Mouse (Mus musculus) heart, embryonic 11.5 days (tissue): ENCODE data around the gene Grid1. TPM values are rescaled to one million over a fixed set of nuclear protein-coding genes. Genes with fewer than 3 reads are reported as not detected.

Experiments
- ATAC-seq: fragments of 200-750 bp; cut with Nextera tagmentation; replicated peaks from 2 replicates; pipeline ENCODE4 v1.8.0; 2017; ENCODE audit warnings: moderate library complexity; ENCODE audit not compliant: insufficient number of reproducible peaks, low FRiP score, low TSS enrichment
- H3K27ac ChIP-seq: fragments of 300-500 bp; sonication (generic); 2 replicates; pipeline ENCODE4 v1.5.1; 2014; ENCODE audit warnings: mild to moderate bottlenecking, low read depth, low read length
- H3K27me3 ChIP-seq: fragments of 300-500 bp; sonication (generic); 2 replicates; pipeline ENCODE4 v1.6.1; 2014; ENCODE audit warnings: mild to moderate bottlenecking, low read length, mixed read lengths; ENCODE audit not compliant: control insufficient read depth, insufficient read depth
- H3K36me3 ChIP-seq: fragments of 300-500 bp; sonication (generic); 2 replicates; pipeline ENCODE4 v1.6.1; 2014; ENCODE audit warnings: mild to moderate bottlenecking, low read length, moderate library complexity, mixed read lengths; ENCODE audit not compliant: control insufficient read depth, insufficient read depth
- H3K4me1 ChIP-seq: fragments of 300-500 bp; sonication (generic); 2 replicates; pipeline ENCODE4 v1.6.1; 2014; ENCODE audit warnings: low read length; ENCODE audit not compliant: control insufficient read depth, insufficient read depth
- H3K4me2 ChIP-seq: fragments of 300-500 bp; sonication (generic); 2 replicates; pipeline ENCODE4 v1.6.1; 2014; ENCODE audit warnings: mild to moderate bottlenecking, moderate library complexity
- H3K4me3 ChIP-seq: fragments of 300-500 bp; sonication (generic); 2 replicates; pipeline ENCODE4 v1.5.1; 2014; ENCODE audit warnings: low read depth, low read length
- H3K9ac ChIP-seq: fragments of 300-500 bp; sonication (generic); 2 replicates; pipeline ENCODE4 v1.6.1; 2014; ENCODE audit warnings: mild to moderate bottlenecking, low read depth, low read length, moderate library complexity
- H3K9me3 ChIP-seq: fragments of 300-500 bp; sonication (generic); replicated peaks from 2 replicates; pipeline ENCODE4 v1.6.1; 2016; ENCODE audit warnings: low read length; ENCODE audit not compliant: control insufficient read depth
- WGBS: fragments of 180-500 bp; shearing (Covaris S2); extraction: QIAGEN DNeasy Blood & Tissue Kit; methylation state at CpG from one replicate; pipeline ENCODE4 v1.1.7; 2014; ENCODE audit not compliant: insufficient replicate concordance; 5-methylcytosine and 5-hydroxymethylcytosine counted together
- polyA plus RNA-seq: library from polyadenylated mRNA; unstranded; fragments of >200 nt; fragmentation: Nextera tagmentation; extraction: Ambion mirVana; gene quantifications from 2 replicates; pipeline ENCODE4 v1.2.1, GENCODE M21; 2014

The Grid1 gene
- polyA plus RNA-seq, 1 experiment from 2014 or later, result 0.57 TPM

GRCm38 (mm10) chr14:35167451-35167850 lies 347.5 kb downstream of the Grid1 start:
- H3K27ac ChIP-seq, result no peak overlapping the region
- H3K36me3 ChIP-seq, result no peaks in the 10 kb centered on the region
- no peak overlapping the region for H3K9ac ChIP-seq
- H3K4me3 ChIP-seq, result no peak overlapping the region
- no peaks in the 10 kb centered on the region for H3K4me1 ChIP-seq
- 60% methylated on average over 2 of the region's 2 CpGs for WGBS
- no peaks in the 10 kb centered on the region for H3K9me3 ChIP-seq
- ATAC-seq, result no peak
- H3K27me3 ChIP-seq, result no peaks in the 10 kb centered on the region
- no peak overlapping the region for H3K4me2 ChIP-seq

GRCm38 (mm10) chr14:35173861-35174260 lies 354.0 kb downstream of the Grid1 start:
- no peaks in the 10 kb centered on the region for H3K9me3 ChIP-seq
- no peak overlapping the region for H3K4me2 ChIP-seq
- WGBS, result 48% methylated on average over 1 of the region's 1 CpGs
- no peaks in the 10 kb centered on the region for H3K36me3 ChIP-seq
- no peaks in the 10 kb centered on the region for H3K27me3 ChIP-seq
- no peaks in the 10 kb centered on the region for H3K4me1 ChIP-seq
- H3K9ac ChIP-seq, result no peak overlapping the region
- ATAC-seq, result no peak
- H3K4me3 ChIP-seq, result no peak overlapping the region
- H3K27ac ChIP-seq, result no peak overlapping the region

- no peaks in the 10 kb centered on the region for H3K9me3 ChIP-seq
- H3K4me1 ChIP-seq, result no peaks in the 10 kb centered on the region
- no peaks in the 10 kb centered on the region for H3K36me3 ChIP-seq
- H3K9ac ChIP-seq, result no peak overlapping the region
- no peak overlapping the region for H3K27ac ChIP-seq
- H3K27me3 ChIP-seq, result no peaks in the 10 kb centered on the region
- WGBS, result 82% methylated on average over 3 of the region's 3 CpGs
- H3K4me2 ChIP-seq, result no peak overlapping the region
- ATAC-seq, result no peak
- H3K4me3 ChIP-seq, result no peak overlapping the region
Measured at GRCm38 (mm10) chr14:35176021-35176420, 356.1 kb downstream of the Grid1 start.

- ATAC-seq, result no peak
Measured at GRCm38 (mm10) chr14:35179076-35179475, 359.2 kb downstream of the Grid1 start.

GRCm38 (mm10) chr14:35185399-35185798 lies 365.5 kb downstream of the Grid1 start:
- Histone ChIP-seq H3K27ac (no peak overlapping the region), H3K9me3 (no peaks in the 10 kb centered on the region), H3K27me3 (no peaks in the 10 kb centered on the region), H3K4me2 (no peak overlapping the region), H3K9ac (no peak overlapping the region), H3K4me1 (no peaks in the 10 kb centered on the region), H3K36me3 (no peaks in the 10 kb centered on the region), H3K4me3 (no peak overlapping the region)
- WGBS, result 77% methylated on average over 1 of the region's 1 CpGs
- ATAC-seq, result no peak

More at GRCm38 (mm10) chr14:35179076-35179475, 359.2 kb downstream of the Grid1 start:
- Histone ChIP-seq H3K4me3 (no peak overlapping the region), H3K27me3 (no peaks in the 10 kb centered on the region), H3K9me3 (no peaks in the 10 kb centered on the region), H3K4me1 (no peaks in the 10 kb centered on the region), H3K4me2 (no peak overlapping the region), H3K9ac (no peak overlapping the region), H3K27ac (no peak overlapping the region), H3K36me3 (no peaks in the 10 kb centered on the region)

- Histone ChIP-seq H3K36me3 (no peaks in the 10 kb centered on the region), H3K4me2 (no peak overlapping the region), H3K4me1 (no peaks in the 10 kb centered on the region), H3K27ac (no peak overlapping the region), H3K27me3 (no peaks in the 10 kb centered on the region), H3K9ac (no peak overlapping the region), H3K4me3 (no peak overlapping the region), H3K9me3 (no peaks in the 10 kb centered on the region)
- WGBS, result 80% methylated on average over 6 of the region's 6 CpGs
- ATAC-seq, result no peak
Measured at GRCm38 (mm10) chr14:35192256-35192655, 372.3 kb downstream of the Grid1 start.

GRCm38 (mm10) chr14:35197371-35197770 lies 377.5 kb downstream of the Grid1 start:
- H3K27me3 ChIP-seq, result no peaks in the 10 kb centered on the region
- H3K36me3 ChIP-seq, result no peaks in the 10 kb centered on the region
- no peak for ATAC-seq
- no peak overlapping the region for H3K9ac ChIP-seq
- no peak overlapping the region for H3K4me2 ChIP-seq
- H3K9me3 ChIP-seq, result no peaks in the 10 kb centered on the region
- 52% methylated on average over 3 of the region's 3 CpGs for WGBS
- no peak overlapping the region for H3K27ac ChIP-seq
- H3K4me3 ChIP-seq, result no peak overlapping the region
- H3K4me1 ChIP-seq, result no peaks in the 10 kb centered on the region

GRCm38 (mm10) chr14:35198447-35198846 lies 378.5 kb downstream of the Grid1 start:
- no peaks in the 10 kb centered on the region for H3K9me3 ChIP-seq
- ATAC-seq, result no peak
- 77% methylated on average over 4 of the region's 4 CpGs for WGBS

GRCm38 (mm10) chr14:35198899-35199298 lies 379.0 kb downstream of the Grid1 start:
- no peaks in the 10 kb centered on the region for H3K27me3 ChIP-seq
- no peaks in the 10 kb centered on the region for H3K36me3 ChIP-seq
- 83% methylated on average over 6 of the region's 6 CpGs for WGBS
- H3K4me3 ChIP-seq, result no peak overlapping the region
- H3K9ac ChIP-seq, result no peak overlapping the region
- no peak overlapping the region for H3K27ac ChIP-seq
- H3K4me1 ChIP-seq, result no peaks in the 10 kb centered on the region
- H3K4me2 ChIP-seq, result no peak overlapping the region
- no peak for ATAC-seq
- no peaks in the 10 kb centered on the region for H3K9me3 ChIP-seq

More at GRCm38 (mm10) chr14:35198447-35198846, 378.5 kb downstream of the Grid1 start:
- Histone ChIP-seq H3K9ac (no peak overlapping the region), H3K36me3 (no peaks in the 10 kb centered on the region), H3K4me2 (no peak overlapping the region), H3K4me3 (no peak overlapping the region), H3K27me3 (no peaks in the 10 kb centered on the region), H3K4me1 (no peaks in the 10 kb centered on the region), H3K27ac (no peak overlapping the region)
